Mouse (Mus musculus): ENCODE measurements at regions not wholly inside any gene's neighbourhood (a gene's known extent, or its start where the extent isn't known, plus 50 kb on each side); places are given as distances from the start of the nearest gene placed in this dataset.

- no peaks in the 10 kb centered on the region for H3K4me1 ChIP-seq (replicated peaks; ENCODE audit: control insufficient read depth, insufficient read depth)
- no peak for TF ChIP-seq CTCF (IDR thresholded peaks at IDR 0.05; ENCODE audit: low read depth)
- TF ChIP-seq EP300 (optimal IDR thresholded peaks at IDR 0.05), result no peak
- H3K36me3 ChIP-seq (ENCODE audit: control insufficient read depth, insufficient read depth, low read length), result no peaks in the 10 kb centered on the region
- 18% methylated on average over 7 of the region's 7 CpGs for WGBS
- H3K27me3 ChIP-seq (ENCODE audit: control insufficient read depth, insufficient read depth, low read length), result no peaks in the 10 kb centered on the region
- no peak overlapping the region for H3K27ac ChIP-seq (replicated peaks)
- no peak overlapping the region; the same call in 1 of the 2 replicates for H3K4me2 ChIP-seq (replicated peaks; ENCODE audit: low read depth)
- ATAC-seq (ENCODE audit: low FRiP score, low TSS enrichment), result no peak
- H3K9ac ChIP-seq (ENCODE audit: low read length), result no peak overlapping the region
- no peak overlapping the region for H3K4me3 ChIP-seq (ENCODE audit: low read depth, low read length)
- DNase-seq (ENCODE audit: low spot score), result no peak
- H3K9me3 ChIP-seq (ENCODE audit: control insufficient read depth, low read length), result no peaks in the 10 kb centered on the region
Observed at GRCm38 (mm10) chr13:72120467-72120866, 156.9 kb upstream of the Irx1 start.

- H3K9me3 ChIP-seq (ENCODE audit: control insufficient read depth, low read length), result no peaks in the 10 kb centered on the region
- no peak overlapping the region; the same call in 1 of the 2 replicates for H3K4me2 ChIP-seq (replicated peaks; ENCODE audit: low read depth)
Observed at GRCm38 (mm10) chr13:72120911-72121553, 157.5 kb upstream of the Irx1 start.

GRCm38 (mm10) chr13:72121554-72122229 lies 158.2 kb upstream of the Irx1 start:
- 61% methylated on average over 18 of the region's 18 CpGs for WGBS
- no peak overlapping the region for H3K4me2 ChIP-seq (replicated peaks; ENCODE audit: low read depth)
- H3K4me1 ChIP-seq (replicated peaks; ENCODE audit: control insufficient read depth, insufficient read depth), result no peaks in the 10 kb centered on the region
- no peak overlapping the region for H3K4me3 ChIP-seq (ENCODE audit: low read depth, low read length)
- H3K9ac ChIP-seq (ENCODE audit: low read length), result no peak overlapping the region
- no peaks in the 10 kb centered on the region for H3K36me3 ChIP-seq (ENCODE audit: control insufficient read depth, insufficient read depth, low read length)
- DNase-seq (ENCODE audit: low spot score) (no peak), ATAC-seq (ENCODE audit: low FRiP score, low TSS enrichment) (no peak)
- H3K27me3 ChIP-seq (ENCODE audit: control insufficient read depth, insufficient read depth, low read length), result no peaks in the 10 kb centered on the region
- no peaks in the 10 kb centered on the region for H3K9me3 ChIP-seq (ENCODE audit: control insufficient read depth, low read length)
- no peak for TF ChIP-seq EP300 (optimal IDR thresholded peaks at IDR 0.05)
- TF ChIP-seq CTCF (IDR thresholded peaks at IDR 0.05; ENCODE audit: low read depth), result no peak
- H3K27ac ChIP-seq (replicated peaks), result no peak overlapping the region

More at GRCm38 (mm10) chr13:72120911-72121553, 157.5 kb upstream of the Irx1 start:
- WGBS, result 15% methylated on average over 6 of the region's 6 CpGs
- Histone ChIP-seq H3K4me3 (ENCODE audit: low read depth, low read length) (no peak overlapping the region), H3K27me3 (ENCODE audit: control insufficient read depth, insufficient read depth, low read length) (no peaks in the 10 kb centered on the region), H3K36me3 (ENCODE audit: control insufficient read depth, insufficient read depth, low read length) (no peaks in the 10 kb centered on the region), H3K9ac (ENCODE audit: low read length) (no peak overlapping the region), H3K4me1 (replicated peaks; ENCODE audit: control insufficient read depth, insufficient read depth) (no peaks in the 10 kb centered on the region), H3K27ac (replicated peaks) (no peak overlapping the region)
- DNase-seq (ENCODE audit: low spot score) (no peak), ATAC-seq (ENCODE audit: low FRiP score, low TSS enrichment) (no peak)
- TF ChIP-seq EP300 (optimal IDR thresholded peaks at IDR 0.05), result no peak
- no peak for TF ChIP-seq CTCF (IDR thresholded peaks at IDR 0.05; ENCODE audit: low read depth)

GRCm38 (mm10) chr13:72122230-72122627 lies 158.7 kb upstream of the Irx1 start:
- WGBS, result 68% methylated on average over 11 of the region's 11 CpGs
- Histone ChIP-seq H3K27me3 (ENCODE audit: control insufficient read depth, insufficient read depth, low read length) (no peaks in the 10 kb centered on the region), H3K27ac (replicated peaks) (no peak overlapping the region), H3K4me2 (replicated peaks; ENCODE audit: low read depth) (no peak overlapping the region), H3K9ac (ENCODE audit: low read length) (no peak overlapping the region), H3K36me3 (ENCODE audit: control insufficient read depth, insufficient read depth, low read length) (no peaks in the 10 kb centered on the region), H3K9me3 (ENCODE audit: control insufficient read depth, low read length) (no peaks in the 10 kb centered on the region), H3K4me1 (replicated peaks; ENCODE audit: control insufficient read depth, insufficient read depth) (no peaks in the 10 kb centered on the region), H3K4me3 (ENCODE audit: low read depth, low read length) (no peak overlapping the region)
- TF ChIP-seq EP300 (optimal IDR thresholded peaks at IDR 0.05) (no peak), CTCF (IDR thresholded peaks at IDR 0.05; ENCODE audit: low read depth) (no peak)
- DNase-seq (ENCODE audit: low spot score), result no peak
- no peak for ATAC-seq (ENCODE audit: low FRiP score, low TSS enrichment)

GRCm38 (mm10) chr13:72128306-72128705 lies 164.8 kb upstream of the Irx1 start:
- TF ChIP-seq EP300 (optimal IDR thresholded peaks at IDR 0.05), result no peak
- no peak for TF ChIP-seq CTCF (IDR thresholded peaks at IDR 0.05; ENCODE audit: low read depth)
- no peak overlapping the region for H3K27ac ChIP-seq (replicated peaks)
- whole genome bisulfite sequencing, result 92% methylated on average over 1 of the region's 1 CpGs
- ATAC-seq (ENCODE audit: low FRiP score, low TSS enrichment) (no peak), DNase-seq (ENCODE audit: low spot score) (no peak)
- no peak overlapping the region for H3K4me3 ChIP-seq (ENCODE audit: low read depth, low read length)
- H3K9me3 ChIP-seq (ENCODE audit: control insufficient read depth, low read length), result no peaks in the 10 kb centered on the region
- no peaks in the 10 kb centered on the region for H3K27me3 ChIP-seq (ENCODE audit: control insufficient read depth, insufficient read depth, low read length)
- no peak overlapping the region for H3K4me2 ChIP-seq (replicated peaks; ENCODE audit: low read depth)
- H3K36me3 ChIP-seq (ENCODE audit: control insufficient read depth, insufficient read depth, low read length), result no peaks in the 10 kb centered on the region
- no peak overlapping the region for H3K9ac ChIP-seq (ENCODE audit: low read length)
- H3K4me1 ChIP-seq (replicated peaks; ENCODE audit: control insufficient read depth, insufficient read depth), result no peaks in the 10 kb centered on the region

- no peak overlapping the region for H3K9ac ChIP-seq (ENCODE audit: low read length)
- no peak overlapping the region for H3K27ac ChIP-seq (replicated peaks)
- H3K4me1 ChIP-seq (replicated peaks; ENCODE audit: control insufficient read depth, insufficient read depth), result no peaks in the 10 kb centered on the region
- H3K36me3 ChIP-seq (ENCODE audit: control insufficient read depth, insufficient read depth, low read length), result no peaks in the 10 kb centered on the region
- DNase-seq (ENCODE audit: low spot score), result no peak
- no peak overlapping the region for H3K4me2 ChIP-seq (replicated peaks; ENCODE audit: low read depth)
- 80% methylated on average over 2 of the region's 2 CpGs for WGBS
- H3K9me3 ChIP-seq (ENCODE audit: control insufficient read depth, low read length), result no peaks in the 10 kb centered on the region
- ATAC-seq (ENCODE audit: low FRiP score, low TSS enrichment), result no peak
- TF ChIP-seq CTCF (IDR thresholded peaks at IDR 0.05; ENCODE audit: low read depth), result no peak
- no peak for TF ChIP-seq EP300 (optimal IDR thresholded peaks at IDR 0.05)
- no peaks in the 10 kb centered on the region for H3K27me3 ChIP-seq (ENCODE audit: control insufficient read depth, insufficient read depth, low read length)
- H3K4me3 ChIP-seq (ENCODE audit: low read depth, low read length), result no peak overlapping the region
Observed at GRCm38 (mm10) chr13:72131341-72131740, 167.8 kb upstream of the Irx1 start.

All from stomach, postnatal 0 days (tissue).